Mouse (Mus musculus): ENCODE results near the gene Gadl1.

DNA sequence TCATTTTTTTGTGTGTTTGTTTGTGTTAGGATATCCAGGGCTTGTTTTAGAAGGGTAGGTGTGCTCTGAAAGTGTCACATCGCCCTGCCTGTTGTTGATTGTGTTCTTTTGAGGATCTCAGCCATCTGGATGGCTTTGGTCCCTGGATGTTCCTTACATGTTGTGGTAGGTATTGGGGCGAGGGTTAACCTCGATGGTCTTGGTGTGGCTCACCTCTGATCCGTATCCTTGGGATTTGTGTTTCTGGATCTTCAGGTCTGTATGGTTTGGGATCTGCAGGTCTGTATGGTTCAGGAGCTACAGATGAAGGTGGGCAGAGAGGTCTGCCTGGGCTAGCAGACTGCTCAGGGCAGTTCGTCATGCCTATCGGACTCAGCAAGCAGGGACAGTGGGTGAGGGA is 28.8 kb upstream of the Gadl1 start:
- TF ChIP-seq CTCF (conservative IDR thresholded peaks at IDR 0.05 in 1 of 2, IDR thresholded peaks at IDR 0.05 in 1 of 2; ENCODE audit: low read depth in 2 of 2, low read length in 2 of 2) (no peak), TBP (conservative IDR thresholded peaks at IDR 0.05; ENCODE audit: low read depth, low read length) (no peak), USF2 (conservative IDR thresholded peaks at IDR 0.05; ENCODE audit: low read depth, low read length) (no peak), JUND (conservative IDR thresholded peaks at IDR 0.05; ENCODE audit: low read depth, low read length) (no peak)
